Comparison of ENCODE assay signal across 8 mouse cellular contexts in the genomic region with DNA sequence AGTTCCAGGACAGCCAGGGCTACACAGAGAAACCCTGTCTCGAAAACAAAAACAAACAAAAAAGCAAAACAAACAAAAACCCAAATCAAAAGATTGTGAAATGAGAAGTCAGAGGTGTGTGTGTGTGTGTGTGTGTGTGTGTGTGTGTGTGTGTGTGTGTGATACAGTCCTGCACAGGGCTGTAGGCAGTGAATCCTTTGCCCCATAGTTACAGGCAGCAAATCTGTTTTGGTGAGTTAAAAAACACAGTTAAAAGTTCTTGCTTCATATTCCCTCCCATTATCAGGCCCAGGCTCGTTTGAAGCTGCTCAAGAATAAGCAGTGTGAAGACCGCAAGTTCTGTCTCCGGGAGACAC. TPM values are rescaled to one million over a fixed set of nuclear protein-coding genes. Genes with fewer than 3 reads are reported as not detected.
DNase-seq lines count a peak whose midpoint lies in the region; ATAC-seq and TF ChIP-seq lines count a peak whose summit lies in the region.

A gene (plus strand): TSS at position 302 of the 356 bp plus-strand sequence.

- peak within 1 kb of the TSS; percentile 87 for H3K27ac ChIP-seq in heart, embryonic 16.5 days (ENCODE audit: low read length)
- 0 out of 2 replicates have a peak within 1 kb of the TSS, but pooled peaks have one; percentile 35 for H3K27ac ChIP-seq in forebrain, postnatal 0 days (ENCODE audit: low read depth, low read length)
- peak within 1 kb of the TSS; percentile 33; the same call in 1 of the 2 replicates for H3K27ac ChIP-seq in macrophage

- no peaks in the 10 kb centered on the region for H3K27me3 ChIP-seq in heart, embryonic 16.5 days (ENCODE audit: control insufficient read depth, insufficient read depth, low read length)
- no peaks in the 10 kb centered on the region for H3K27me3 ChIP-seq in Patski
- H3K27me3 ChIP-seq in forebrain, postnatal 0 days (ENCODE audit: insufficient read depth, low read length): no peaks in the 10 kb centered on the region

- H3K36me3 ChIP-seq in heart, embryonic 16.5 days (ENCODE audit: control insufficient read depth, insufficient read depth): no peaks in the 10 kb centered on the region
- no peaks in the 10 kb centered on the region for H3K36me3 ChIP-seq in forebrain, postnatal 0 days (ENCODE audit: insufficient read depth)
- H3K36me3 ChIP-seq in macrophage (ENCODE audit: inconsistent target): no peaks in the 10 kb centered on the region

- CTCF ChIA-PET in Patski (lab: Charles Lee): no interaction called here

- H3K4me1 ChIP-seq in heart, embryonic 16.5 days (ENCODE audit: control insufficient read depth, insufficient read depth, low read length): peaks cover 22% of the 10 kb centered on the region
- no peaks in the 10 kb centered on the region for H3K4me1 ChIP-seq in forebrain, postnatal 0 days (ENCODE audit: insufficient read depth)

- peak within 1 kb of the TSS; percentile 76 for H3K4me2 ChIP-seq in heart, embryonic 16.5 days (ENCODE audit: low read depth, low read length)
- peak within 1 kb of the TSS; percentile 13; the same call in 1 of the 2 replicates for H3K4me2 ChIP-seq in forebrain, postnatal 0 days (ENCODE audit: low read depth)

- peak within 1 kb of the TSS; percentile 80 for H3K9ac ChIP-seq in heart, embryonic 16.5 days (ENCODE audit: low read length)
- H3K9ac ChIP-seq in forebrain, postnatal 0 days: no peak within 1 kb of the TSS

- H3K79me2 ChIP-seq in macrophage (ENCODE audit: inconsistent target): no peaks in the 10 kb centered on the region

- DNase-seq in heart, postnatal 25 days (ENCODE audit: low spot score): no peak
- DNase-seq in Patski (ENCODE audit: low read depth, low spot score): no peak
- no peak for DNase-seq in forebrain, postnatal 0 days
- DNase-seq in left cerebral cortex, adult 8-10 months (ENCODE audit: low spot score in 2 of 2): no peak
- no peak for DNase-seq in ovary, adult 18-20 months (ENCODE audit: low spot score)
- no peak for DNase-seq in cerebellum, postnatal 25 days

- peak within 1 kb of the TSS; percentile 60 for H3K4me3 ChIP-seq in heart, embryonic 16.5 days (ENCODE audit: low read length)
- H3K4me3 ChIP-seq in forebrain, postnatal 0 days (ENCODE audit: low read depth, low read length): no peak within 1 kb of the TSS
- H3K4me3 ChIP-seq in macrophage (ENCODE audit: inconsistent target): peak within 1 kb of the TSS; percentile 54

- POLR2A ChIA-PET in Patski (lab: Charles Lee): interaction anchor here (0.7 kb wide), 1 partner anchor 443 kb away, joined by 7 read pairs; no protein-coding TSS in a partner anchor

- intact Hi-C loops in heart, postnatal 25 days (cut with DNase I): loop anchor here (5.0 kb wide), 3 partner anchors 40 to 75 kb away; no protein-coding TSS in a partner anchor

- no peak for ATAC-seq in heart, embryonic 16.5 days (replicated peaks; ENCODE audit: extremely low read depth, insufficient read depth, low FRiP score)
- no peak for ATAC-seq in Patski
- no peak for ATAC-seq in forebrain, postnatal 0 days

- in situ Hi-C loops in Patski (cut with MboI; ENCODE audit: low pct_unique_long_range_greater_than_20kb): no loop called here

- peaks cover 3% of the 10 kb centered on the region; the same call in 1 of the 2 replicates for H3K9me3 ChIP-seq in heart, embryonic 16.5 days (replicated peaks; ENCODE audit: control insufficient read depth, low read length)
- no peaks in the 10 kb centered on the region for H3K9me3 ChIP-seq in forebrain, postnatal 0 days (ENCODE audit: low read length)

- TF ChIP-seq CTCF in Patski (IDR thresholded peaks at IDR 0.05): no peak
- no peak for TF ChIP-seq CTCF in forebrain, postnatal 0 days (IDR thresholded peaks at IDR 0.05; ENCODE audit: low read depth)

- 19% methylated on average over 4 of the region's 4 CpGs for WGBS in heart, embryonic 16.5 days
- 55% methylated on average over 4 of the region's 4 CpGs for WGBS in forebrain, postnatal 0 days
- 30% methylated on average over 4 of the region's 4 CpGs for WGBS in macrophage (ENCODE audit: missing documents)

RNA-seq across cellular contexts. Expression of the gene that starts here (rescaled TPM):
- 10.7 and 12.5 TPM in 2 replicates for polyA plus RNA-seq in heart, embryonic 16.5 days (2015; fragmentation: Nextera tagmentation; extraction: Ambion mirVana)
- 1 to 10 TPM; 5.0 to 8.0 TPM for total RNA-seq in heart, postnatal 25 days (2021)
- polyA plus RNA-seq in Patski (2021) (16.6 TPM), macrophage (2018) (1.3 to 3.2 TPM (median 3.2 TPM) in 3 replicates)
- 0.24 and 0.77 TPM in 2 replicates for total RNA-seq in forebrain, postnatal 0 days (2014; rRNA removed)
- polyA plus RNA-seq in forebrain, postnatal 0 days (2015; fragmentation: Nextera tagmentation; extraction: Ambion mirVana): 4.8 and 6.0 TPM in 2 replicates
- 10 to 100 TPM in 14 of 26 experiments, 1 to 10 TPM in 12; 1.5 to 46.8 (median 11.0) TPM for total RNA-seq in macrophage (2018; cell fraction: chromatin; rRNA removed)
- 1 to 10 TPM; 1.5 to 4.8 (median 2.6) TPM for total RNA-seq in macrophage (2018; cell fraction: cytosol; rRNA removed)
- 10 to 100 TPM in 2 of 26 experiments, 1 to 10 TPM in 24; 1.8 to 30.1 (median 5.0) TPM for total RNA-seq in macrophage (2018; cell fraction: nucleus; rRNA removed)
- total RNA-seq in left cerebral cortex, adult 8-10 months (2022): 1 to 10 TPM; 1.1 to 2.0 (median 1.5) TPM

Comparison
In these comparisons a context has a peak if more than half of its experiments do, and no peak if none do; other contexts are left out.
1. H3K27ac ChIP-seq: peak in every context shown above with its lines; median percentile 87 in heart, embryonic 16.5 days; 35 in forebrain, postnatal 0 days; 33 in macrophage.